Mouse (Mus musculus) layer of hippocampus, adult 11-12 months (tissue): ENCODE results near the gene Tox2.

Experiments
- DNase-seq: peaks from one replicate; pipeline ENCODE4 v3.0.0; 2022; ENCODE audit warnings: low spot score

Gene Tox2

GRCm38 (mm10) chr2:163370175-163370574 lies 167.2 kb downstream of the Tox2 start:
- no peak for DNase-seq

- DNase-seq = no peak
Observed at GRCm38 (mm10) chr2:163372627-163373026, 169.7 kb downstream of the Tox2 start.
